Mouse (Mus musculus) limb, embryonic 13.5 days (tissue): ENCODE measurements around the gene Mycl. TPM values are rescaled to one million over a fixed set of nuclear protein-coding genes. Genes with fewer than 3 reads are reported as not detected.
A peak's percentile ranks its signal among the peaks of the same experiment; 100 is the strongest.
"Not testable (repeated sequence)": the region's sequence is repeated elsewhere in the genome, so short reads cannot be mapped to it uniquely, and the experiment has no call there.

Experiments
- ATAC-seq: fragments of 200-750 bp; cut with Nextera tagmentation; 2 replicates; pipeline ENCODE4 v1.8.0; 2017; ENCODE audit warnings: low read depth, moderate number of reproducible peaks, moderate TSS enrichment; ENCODE audit not compliant: low FRiP score
- H3K27ac ChIP-seq: fragments of 300-500 bp; sonication (generic); 2 replicates; pipeline ENCODE4 v1.5.1; 2015; ENCODE audit warnings: inconsistent platforms, mild to moderate bottlenecking, moderate library complexity
- H3K27me3 ChIP-seq: fragments of 300-500 bp; sonication (generic); 2 replicates; pipeline ENCODE4 v1.6.1; 2015; ENCODE audit warnings: mild to moderate bottlenecking, inconsistent platforms
- H3K36me3 ChIP-seq: fragments of 300-500 bp; sonication (generic); 2 replicates; pipeline ENCODE4 v1.6.1; 2015; ENCODE audit warnings: inconsistent platforms, mild to moderate bottlenecking, moderate library complexity
- H3K4me1 ChIP-seq: fragments of 300-500 bp; sonication (generic); 2 replicates; pipeline ENCODE4 v1.6.1; 2015; ENCODE audit warnings: inconsistent platforms
- H3K4me2 ChIP-seq: fragments of 300-500 bp; sonication (generic); replicated peaks from 2 replicates; pipeline ENCODE4 v1.6.1; 2015; ENCODE audit warnings: inconsistent platforms, mild to moderate bottlenecking, moderate library complexity
- H3K4me3 ChIP-seq: fragments of 300-500 bp; sonication (generic); 2 replicates; pipeline ENCODE4 v1.5.1; 2015; ENCODE audit warnings: moderate library complexity, mild to moderate bottlenecking, inconsistent platforms
- H3K9ac ChIP-seq: fragments of 300-500 bp; sonication (generic); 2 replicates; pipeline ENCODE4 v1.6.1; 2015; ENCODE audit warnings: mild to moderate bottlenecking, inconsistent platforms
- H3K9me3 ChIP-seq: fragments of 300-500 bp; sonication (generic); 2 replicates; pipeline ENCODE4 v1.6.1; 2016; ENCODE audit warnings: inconsistent platforms
- WGBS: fragments of 180-500 bp; shearing (Covaris S2); methylation state at CpG from one replicate; pipeline ENCODE4 v1.1.7; 2015; 5-methylcytosine and 5-hydroxymethylcytosine counted together
- polyA plus RNA-seq: library from polyadenylated mRNA; unstranded; fragments of >200 nt; fragmentation: Nextera tagmentation; extraction: Ambion mirVana; gene quantifications from 2 replicates; pipeline ENCODE4 v1.2.1, GENCODE M21; 2015

Mycl gene
- polyA plus RNA-seq, 1 experiment from 2014 or later, result 28.2 TPM

DNA sequence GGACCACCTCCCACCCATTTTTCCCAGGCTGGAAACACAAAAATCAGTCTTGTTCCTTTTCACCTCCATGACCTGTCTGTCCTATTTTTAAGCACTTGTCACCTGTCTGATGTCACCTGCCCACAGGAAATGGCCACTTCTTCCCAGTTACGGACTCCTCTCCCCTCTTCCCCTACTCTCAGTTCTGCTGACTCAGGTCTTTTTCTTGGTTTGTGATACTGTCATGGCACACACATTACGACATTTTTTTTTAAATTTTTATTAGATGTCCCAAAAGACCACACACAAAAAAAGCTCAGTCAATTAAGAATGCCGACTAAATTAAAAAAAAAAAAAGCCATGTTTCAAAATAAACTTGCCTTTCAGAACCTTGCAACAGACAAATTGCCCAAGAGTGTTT is 12.9 kb upstream of the Mycl start:
- Histone ChIP-seq H3K27me3 (peaks cover 28% of the 10 kb centered on the region), H3K4me1 (peaks cover 28% of the 10 kb centered on the region), H3K36me3 (no peaks in the 10 kb centered on the region), H3K27ac (no peak overlapping the region), H3K9ac (no peak overlapping the region), H3K4me3 (no peak overlapping the region), H3K9me3 (no peaks in the 10 kb centered on the region), H3K4me2 (no peak overlapping the region)
- no peak for ATAC-seq
- 50% methylated on average over 3 of the region's 3 CpGs for WGBS

DNA sequence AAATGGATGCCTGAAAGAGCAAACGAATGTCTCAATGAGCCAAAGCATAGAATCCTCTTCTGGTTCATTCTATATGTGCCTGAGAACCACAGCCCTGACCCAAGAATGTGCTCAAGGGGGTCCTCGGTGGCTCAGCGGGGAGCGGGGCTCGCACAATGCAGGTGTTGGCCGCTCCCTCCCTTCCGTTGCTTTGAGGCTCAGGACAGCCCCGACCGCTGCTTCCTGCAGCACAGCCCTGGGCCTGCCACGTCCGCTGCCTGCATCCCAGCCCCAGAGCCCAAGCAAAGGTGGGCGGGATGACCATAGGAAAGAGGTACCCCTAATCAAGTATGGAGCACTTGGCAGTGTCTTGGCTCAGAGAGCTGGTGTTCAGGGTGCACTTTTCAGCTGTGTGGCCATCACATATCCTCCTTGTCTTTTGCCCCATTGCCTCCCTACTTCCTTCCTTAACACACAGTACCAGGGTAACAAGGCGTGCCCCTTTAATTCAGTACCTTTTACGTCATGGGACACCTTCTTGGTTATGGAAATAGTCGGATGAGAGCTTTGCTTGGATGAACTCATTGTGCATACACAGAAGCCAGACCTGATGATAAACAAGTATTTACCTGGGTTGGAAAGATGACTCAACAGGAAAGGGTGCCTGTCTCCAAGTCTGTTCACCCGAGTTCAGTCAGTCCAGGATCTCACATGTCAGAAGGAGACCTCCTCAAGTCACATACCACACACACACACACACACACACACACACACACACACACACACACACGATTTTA is 11.8 kb upstream of the Mycl start:
- Histone ChIP-seq H3K36me3 (no peaks in the 10 kb centered on the region), H3K27me3 (peaks cover 28% of the 10 kb centered on the region), H3K27ac (no peak overlapping the region), H3K9ac (peak overlapping the region; percentile 5; the same call in 1 of the 2 replicates), H3K4me2 (peak overlapping the region; percentile 52), H3K4me1 (peaks cover 27% of the 10 kb centered on the region), H3K9me3 (no peaks in the 10 kb centered on the region), H3K4me3 (peak overlapping the region; percentile 12; the same call in 1 of the 2 replicates)
- ATAC-seq, result no peak
- WGBS, result 24% methylated on average over 17 of the region's 17 CpGs

DNA sequence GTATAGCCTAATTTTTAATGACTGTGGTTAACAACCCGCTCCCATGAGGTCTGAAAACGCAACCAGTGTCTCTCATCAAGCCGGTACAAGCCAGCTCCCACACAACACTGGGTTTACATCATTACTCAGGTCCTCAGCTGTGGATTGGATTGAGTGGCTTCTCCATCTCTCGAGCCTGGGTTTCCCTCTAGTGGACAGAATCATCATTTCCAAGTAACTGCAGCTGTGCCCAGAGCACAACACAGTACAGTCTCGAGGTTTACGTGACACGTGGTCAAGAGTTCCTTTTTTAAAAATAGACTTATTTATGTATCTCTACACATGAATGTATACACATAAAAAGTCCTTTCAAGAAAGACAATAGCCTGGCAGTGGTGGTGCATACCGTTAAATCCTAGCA is 10.3 kb upstream of the Mycl start:
- Histone ChIP-seq H3K4me1 (peaks cover 27% of the 10 kb centered on the region), H3K4me3 (no peak overlapping the region), H3K4me2 (no peak overlapping the region), H3K36me3 (no peaks in the 10 kb centered on the region), H3K9me3 (no peaks in the 10 kb centered on the region), H3K27ac (no peak overlapping the region), H3K9ac (no peak overlapping the region), H3K27me3 (peaks cover 22% of the 10 kb centered on the region)
- WGBS, result 29% methylated on average over 8 of the region's 8 CpGs
- peak; percentile 83 for ATAC-seq

DNA sequence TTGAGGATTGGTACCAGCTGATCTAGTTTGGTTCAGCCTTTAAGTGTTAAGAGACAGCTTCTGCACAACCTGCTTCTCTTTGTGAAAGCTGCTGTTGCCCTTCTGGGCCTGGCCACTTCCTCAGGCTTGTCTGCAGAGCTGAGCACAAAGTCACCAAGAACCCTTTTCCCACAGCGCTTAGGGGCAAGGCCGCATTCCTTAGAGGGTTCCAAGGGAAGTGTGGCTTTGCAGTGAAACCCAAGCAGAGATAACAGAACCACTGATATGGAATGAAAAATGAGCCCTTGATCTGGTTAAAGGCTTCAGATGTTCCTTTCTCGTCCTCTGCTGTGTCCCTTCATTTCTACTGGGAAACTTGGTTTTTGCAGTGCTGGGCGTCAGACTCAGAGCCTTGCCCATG is 8.0 kb upstream of the Mycl start:
- peaks cover 10% of the 10 kb centered on the region for H3K4me1 ChIP-seq
- no peak overlapping the region for H3K4me2 ChIP-seq
- no peak overlapping the region for H3K27ac ChIP-seq
- H3K27me3 ChIP-seq, result peaks cover 19% of the 10 kb centered on the region
- no peak overlapping the region for H3K4me3 ChIP-seq
- WGBS, result 78% methylated on average over 4 of the region's 4 CpGs
- H3K36me3 ChIP-seq, result no peaks in the 10 kb centered on the region
- ATAC-seq, result no peak
- H3K9me3 ChIP-seq, result 0 out of 2 replicates have a peak, but pooled peaks cover 3% of the 10 kb centered on the region
- H3K9ac ChIP-seq, result no peak overlapping the region

DNA sequence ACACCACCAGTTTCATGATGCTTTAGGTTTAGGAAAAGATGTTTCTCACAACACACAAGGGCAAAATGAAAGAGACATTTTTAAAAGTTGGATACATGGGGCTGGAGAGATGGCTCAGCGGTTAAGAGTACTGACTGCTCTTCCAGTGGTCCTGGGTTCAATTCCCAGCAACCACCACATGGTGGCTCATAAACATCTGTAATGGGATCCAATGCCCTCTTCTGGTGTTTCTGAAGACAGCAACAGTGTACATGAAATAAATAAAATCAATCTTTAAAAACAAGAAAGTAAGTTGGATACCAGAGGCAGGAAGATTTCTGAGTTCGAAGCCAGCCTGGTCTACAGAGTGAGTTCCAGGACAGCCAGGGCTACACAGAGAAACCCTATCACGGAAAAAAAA is 7.4 kb upstream of the Mycl start:
- H3K36me3 ChIP-seq, H3K4me2 ChIP-seq, H3K27ac ChIP-seq, H3K4me3 ChIP-seq, H3K9ac ChIP-seq, H3K4me1 ChIP-seq, ATAC-seq, H3K9me3 ChIP-seq: not testable (repeated sequence)
- 64% methylated on average over 3 of the region's 3 CpGs for WGBS
- peaks cover 17% of the 10 kb centered on the region for H3K27me3 ChIP-seq

DNA sequence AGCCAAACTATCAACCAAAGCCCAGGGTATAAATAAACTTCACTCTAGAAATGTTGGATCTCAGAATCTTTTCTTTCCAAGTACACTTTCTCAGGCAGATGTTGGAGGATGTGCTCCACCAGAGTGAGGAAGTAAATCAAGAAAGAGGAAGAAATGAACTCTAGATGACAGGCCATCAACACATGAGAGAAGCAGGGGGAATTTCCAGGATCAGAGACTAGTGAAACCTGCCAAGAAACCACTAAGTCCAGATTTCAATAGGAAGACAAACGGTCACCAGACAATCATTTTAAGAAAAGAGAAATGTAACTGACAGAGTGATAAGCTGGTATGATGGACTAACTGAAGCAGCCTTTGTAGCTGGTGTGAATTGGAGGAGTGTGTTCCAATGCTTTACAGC is 4.3 kb upstream of the Mycl start:
- Histone ChIP-seq H3K9me3 (0 out of 2 replicates have a peak, but pooled peaks cover 3% of the 10 kb centered on the region), H3K4me3 (no peak overlapping the region), H3K4me1 (peaks cover 11% of the 10 kb centered on the region), H3K9ac (no peak overlapping the region), H3K36me3 (no peaks in the 10 kb centered on the region), H3K27ac (no peak overlapping the region), H3K4me2 (no peak overlapping the region), H3K27me3 (0 out of 2 replicates have a peak, but pooled peaks cover 6% of the 10 kb centered on the region)
- no peak for ATAC-seq
- WGBS, result 80% methylated on average over 1 of the region's 1 CpGs

DNA sequence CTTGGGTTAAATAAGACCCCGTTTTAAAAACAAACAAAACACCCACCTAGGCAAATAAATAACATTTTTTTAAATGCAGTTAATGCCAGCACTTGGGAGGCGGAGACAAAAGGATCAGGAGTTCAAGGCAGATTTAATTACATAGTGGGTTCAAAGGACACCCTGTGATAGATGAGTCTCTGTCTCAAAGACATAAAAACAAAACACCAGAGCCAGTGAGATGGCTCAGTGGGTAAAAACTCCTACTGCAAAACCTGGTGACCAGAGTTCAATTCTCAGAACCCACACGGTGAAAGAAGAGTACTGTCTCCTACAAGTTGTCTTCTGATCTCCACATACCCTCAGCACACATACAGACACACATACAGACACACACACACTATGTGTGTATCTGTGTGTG is 3.2 kb upstream of the Mycl start:
- 0 out of 2 replicates have a peak, but pooled peaks cover 3% of the 10 kb centered on the region for H3K27me3 ChIP-seq
- H3K4me3 ChIP-seq, result no peak overlapping the region
- H3K9me3 ChIP-seq, result 0 out of 2 replicates have a peak, but pooled peaks cover 3% of the 10 kb centered on the region
- WGBS, result 60% methylated on average over 3 of the region's 3 CpGs
- peaks cover 17% of the 10 kb centered on the region for H3K4me1 ChIP-seq
- H3K9ac ChIP-seq, result no peak overlapping the region
- no peaks in the 10 kb centered on the region for H3K36me3 ChIP-seq
- no peak for ATAC-seq
- H3K27ac ChIP-seq, result no peak overlapping the region
- no peak overlapping the region for H3K4me2 ChIP-seq

DNA sequence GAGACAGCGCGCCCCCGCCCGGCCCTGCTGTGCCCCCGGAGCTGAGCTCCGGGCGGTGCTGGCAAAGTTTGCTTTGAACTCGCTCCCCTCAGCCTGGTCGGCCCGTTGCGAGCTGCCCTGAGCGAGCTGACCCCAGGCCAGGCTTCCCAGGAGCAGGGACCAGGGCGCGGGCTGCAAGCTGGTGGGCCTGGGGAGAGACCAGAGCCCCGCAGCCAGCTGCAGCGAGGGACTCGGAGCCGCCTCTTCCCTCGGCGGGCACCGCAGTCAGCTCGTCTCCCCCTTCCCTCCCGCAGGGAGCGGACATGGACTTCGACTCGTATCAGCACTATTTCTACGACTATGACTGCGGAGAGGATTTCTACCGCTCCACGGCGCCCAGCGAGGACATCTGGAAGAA is 767 bp downstream of the Mycl start:
- H3K4me1 ChIP-seq, result peaks cover 39% of the 10 kb centered on the region
- under 1% methylated on average over 24 of the region's 32 CpGs for WGBS
- peak; percentile 16 for ATAC-seq
- H3K36me3 ChIP-seq, result peaks cover 13% of the 10 kb centered on the region
- H3K9ac ChIP-seq, result peak overlapping the region; percentile 81
- 0 out of 2 replicates have a peak, but pooled peaks cover 2% of the 10 kb centered on the region for H3K9me3 ChIP-seq
- H3K27me3 ChIP-seq, result 0 out of 2 replicates have a peak, but pooled peaks cover 9% of the 10 kb centered on the region
- peak overlapping the region; percentile 93 for H3K4me2 ChIP-seq
- peak overlapping the region; percentile 82 for H3K4me3 ChIP-seq
- peak overlapping the region; percentile 74 for H3K27ac ChIP-seq

DNA sequence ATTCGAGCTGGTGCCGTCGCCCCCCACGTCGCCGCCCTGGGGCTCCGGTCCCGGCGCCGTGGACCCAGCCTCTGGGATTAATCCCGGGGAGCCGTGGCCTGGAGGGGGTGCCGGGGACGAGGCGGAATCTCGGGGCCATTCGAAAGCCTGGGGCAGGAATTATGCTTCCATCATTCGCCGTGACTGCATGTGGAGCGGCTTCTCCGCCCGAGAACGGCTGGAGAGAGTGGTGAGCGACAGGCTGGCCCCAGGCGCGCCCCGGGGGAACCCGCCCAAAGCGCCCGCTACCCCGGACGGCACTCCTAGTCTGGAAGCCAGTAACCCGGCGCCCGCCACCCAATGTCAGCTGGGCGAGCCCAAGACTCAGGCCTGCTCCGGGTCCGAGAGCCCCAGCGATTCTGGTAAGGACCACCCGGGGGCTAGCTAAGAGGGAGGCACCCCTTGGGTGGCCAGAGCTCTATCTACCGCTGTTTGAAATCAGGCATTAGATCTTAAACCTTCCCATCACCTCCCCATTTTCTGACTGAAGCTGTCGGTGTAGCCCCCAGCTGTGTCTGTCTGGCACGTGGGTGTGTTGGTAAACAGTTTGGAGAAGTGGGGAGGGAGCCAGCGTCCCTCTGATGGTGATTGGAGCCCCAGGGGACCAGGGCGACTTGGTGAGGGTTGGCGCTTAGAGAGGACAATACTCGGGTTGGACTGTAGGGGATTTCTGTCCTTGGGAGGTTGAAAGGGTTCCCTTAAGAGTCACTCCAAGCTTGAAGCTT is 1.3 kb downstream of the Mycl start:
- Histone ChIP-seq H3K4me1 (peaks cover 42% of the 10 kb centered on the region), H3K27ac (peak overlapping the region; percentile 74), H3K9me3 (no peaks in the 10 kb centered on the region), H3K36me3 (peaks cover 19% of the 10 kb centered on the region), H3K9ac (peak overlapping the region; percentile 81), H3K27me3 (0 out of 2 replicates have a peak, but pooled peaks cover 9% of the 10 kb centered on the region), H3K4me3 (peak overlapping the region; percentile 82), H3K4me2 (peak overlapping the region; percentile 93)
- under 1% methylated on average over 46 of the region's 47 CpGs for WGBS
- no peak; the same call in 1 of the 2 replicates for ATAC-seq

DNA sequence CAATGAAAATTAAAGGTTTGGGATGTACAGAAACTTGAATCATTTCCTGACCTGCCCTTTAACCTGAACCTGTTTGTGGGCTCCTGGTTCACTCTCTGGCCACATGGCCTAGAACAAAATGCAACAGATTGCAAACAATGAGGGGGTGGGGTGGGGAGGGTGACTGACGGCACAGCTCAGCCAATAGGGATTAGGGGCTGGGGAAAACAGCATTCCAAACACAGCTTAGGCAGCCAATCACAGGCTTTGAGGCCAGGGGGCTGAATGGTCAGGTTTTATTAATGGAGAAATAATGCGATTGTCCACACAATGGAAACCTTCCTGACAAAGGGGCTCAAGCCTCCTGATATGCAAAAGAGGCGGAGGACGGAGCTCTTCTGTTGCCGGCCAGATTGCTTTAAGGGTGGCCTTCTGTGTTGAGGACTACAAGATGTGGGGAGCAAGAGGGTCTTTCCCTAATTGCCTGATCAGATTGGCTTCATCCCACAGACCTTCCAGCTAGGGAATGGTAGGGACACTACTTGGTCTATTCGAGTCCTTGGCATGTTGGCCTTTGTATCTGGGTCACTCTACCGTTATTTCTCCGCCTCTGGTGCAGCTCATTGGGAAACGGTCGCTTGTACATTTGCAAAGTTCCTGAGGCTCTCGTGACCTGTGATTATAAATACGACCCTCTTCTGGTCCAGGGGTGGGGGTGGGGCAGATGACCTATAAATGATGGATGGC is 3.2 kb downstream of the Mycl start:
- Histone ChIP-seq H3K4me1 (peaks cover 42% of the 10 kb centered on the region), H3K36me3 (peaks cover 19% of the 10 kb centered on the region), H3K9ac (peak overlapping the region; percentile 39; the same call in 1 of the 2 replicates), H3K4me2 (peak overlapping the region; percentile 93), H3K27ac (no peak overlapping the region), H3K27me3 (0 out of 2 replicates have a peak, but pooled peaks cover 9% of the 10 kb centered on the region), H3K4me3 (peak overlapping the region; percentile 82), H3K9me3 (no peaks in the 10 kb centered on the region)
- 0 out of 2 replicates have a peak, but pooled peaks have one; percentile 26 for ATAC-seq
- WGBS, result 12% methylated on average over 12 of the region's 12 CpGs

DNA sequence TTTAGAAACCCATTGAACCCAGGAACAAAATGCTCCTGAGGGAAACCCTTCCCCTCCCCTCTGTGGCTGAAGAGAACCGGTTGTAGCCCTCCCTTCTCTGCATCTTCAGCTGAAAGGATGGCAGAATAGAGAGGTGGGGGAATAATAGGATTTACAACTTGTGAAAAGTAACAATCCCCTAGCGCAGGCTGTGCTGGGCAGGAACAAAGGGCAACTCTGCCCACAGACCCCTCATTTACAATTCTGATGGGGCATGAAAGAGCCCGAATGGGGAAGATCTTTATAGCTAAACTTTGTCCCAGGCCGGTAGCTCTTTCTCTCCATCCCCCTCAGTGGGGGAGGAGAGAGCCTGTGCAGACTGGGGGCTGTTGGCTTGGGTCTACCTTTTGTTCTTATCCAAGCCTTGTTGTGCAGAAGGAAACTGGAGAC is 3.8 kb downstream of the Mycl start:
- H3K27ac ChIP-seq, result no peak overlapping the region
- ATAC-seq, result no peak

More for the DNA sequence above, 3.8 kb downstream of the Mycl start:
- peaks cover 41% of the 10 kb centered on the region for H3K4me1 ChIP-seq
- H3K9ac ChIP-seq, result peak overlapping the region; percentile 39; the same call in 1 of the 2 replicates
- H3K4me2 ChIP-seq, result peak overlapping the region; percentile 93
- H3K27me3 ChIP-seq, result 0 out of 2 replicates have a peak, but pooled peaks cover 9% of the 10 kb centered on the region
- H3K4me3 ChIP-seq, result peak overlapping the region; percentile 82
- no peaks in the 10 kb centered on the region for H3K9me3 ChIP-seq
- WGBS, result 18% methylated on average over 4 of the region's 4 CpGs
- peaks cover 19% of the 10 kb centered on the region for H3K36me3 ChIP-seq
